Mouse (Mus musculus): ENCODE measurements around the gene Grid2ip. TPM values are rescaled to one million over a fixed set of nuclear protein-coding genes. Genes with fewer than 3 reads are reported as not detected.

Grid2ip gene
- total RNA-seq, 2 experiments from 2014 or later, result 3.9 to 4.0 TPM

- no peak for DNase-seq (ENCODE audit: low spot score in 2 of 2)
These were observed 52.1 kb downstream of the Grid2ip start for GRCm38 (mm10) chr5:143409239-143409638.

GRCm38 (mm10) chr5:143410841-143411395 is 53.8 kb downstream of the Grid2ip start:
- DNase-seq (ENCODE audit: low spot score in 2 of 2), result peak; percentile 13 to 59

GRCm38 (mm10) chr5:143421484-143421883 is 64.3 kb downstream of the Grid2ip start:
- no peak for DNase-seq (ENCODE audit: low spot score in 2 of 2)

- DNase-seq (ENCODE audit: low spot score in 2 of 2), result no peak
These were observed 65.9 kb downstream of the Grid2ip start for GRCm38 (mm10) chr5:143422990-143423389.

GRCm38 (mm10) chr5:143423899-143424519 is 66.9 kb downstream of the Grid2ip start:
- peak; percentile 20 to 54 for DNase-seq (ENCODE audit: low spot score in 2 of 2)

GRCm38 (mm10) chr5:143434421-143434820 is 77.3 kb downstream of the Grid2ip start:
- DNase-seq (ENCODE audit: low spot score in 2 of 2), result peak; percentile 31 to 63

GRCm38 (mm10) chr5:143441298-143441697 is 84.2 kb downstream of the Grid2ip start:
- DNase-seq (ENCODE audit: low spot score in 2 of 2), result no peak

- no peak for DNase-seq (ENCODE audit: low spot score in 2 of 2)
These were observed 84.6 kb downstream of the Grid2ip start for GRCm38 (mm10) chr5:143441753-143442152.

Other genes starting within 250 kb of the Grid2ip start
- gene Rnf216, start 244.3 kb upstream of the Grid2ip start, total RNA-seq (2021), result 10 to 100 TPM; 45.1 to 45.2 TPM
- gene Olfr718-ps1, start 209.8 kb upstream of the Grid2ip start, total RNA-seq (2021), result under 1 TPM; 0.07 to 0.23 TPM
- 10 to 100 TPM; 11.8 to 13.6 TPM for gene Rbak, start 176.6 kb upstream of the Grid2ip start, total RNA-seq (2021)
- not detected for gene Spdye4b, start 176.3 kb upstream of the Grid2ip start, total RNA-seq (2021)
- not detected for gene Spdye4a, start 130.4 kb upstream of the Grid2ip start, total RNA-seq (2021)
- 10 to 100 TPM; 32.1 to 34.7 TPM for gene Zfp12, start 122.2 kb upstream of the Grid2ip start, total RNA-seq (2021)
- 10 to 100 TPM; 22.3 to 25.3 TPM for gene Zfp316, start 87.3 kb upstream of the Grid2ip start, total RNA-seq (2021)
- 1 to 10 TPM; 4.1 to 4.4 TPM for gene Zfp853, start 63.7 kb upstream of the Grid2ip start, total RNA-seq (2021)
- 10 to 100 TPM; 25.4 to 27.7 TPM for gene E130309D02Rik, start 42.0 kb upstream of the Grid2ip start, total RNA-seq (2021)
- 10 to 100 TPM; 37.1 to 41.7 TPM for gene Zdhhc4, start 28.1 kb upstream of the Grid2ip start, total RNA-seq (2021)
- gene Kdelr2, start 46.5 kb downstream of the Grid2ip start, total RNA-seq (2021), result 10 to 100 TPM; 37.4 to 39.9 TPM
- gene Daglb, start 107.2 kb downstream of the Grid2ip start, total RNA-seq (2021), result 10 to 100 TPM; 31.9 to 33.1 TPM
- gene Rac1, start 170.7 kb downstream of the Grid2ip start, total RNA-seq (2021), result 100 to 1,000 TPM; 358 to 380 TPM

Data from left cerebral cortex, adult 18-20 months (tissue).